Mouse (Mus musculus): ENCODE measurements around the gene Hist3h2ba. TPM values are rescaled to one million over a fixed set of nuclear protein-coding genes. Genes with fewer than 3 reads are reported as not detected.

The Hist3h2ba gene
- polyA plus RNA-seq, 1 experiment from 2014 or later = 75.5 TPM

- Histone ChIP-seq H3K4me1 (ENCODE audit: control insufficient read depth, insufficient read depth, low read length) (peaks cover 21% of the 10 kb centered on the region), H3K9me3 (ENCODE audit: control insufficient read depth, low read length) (no peaks in the 10 kb centered on the region), H3K4me2 (ENCODE audit: low read depth) (peak overlapping the region; percentile 81), H3K27me3 (ENCODE audit: control insufficient read depth, insufficient read depth, low read length) (no peaks in the 10 kb centered on the region), H3K36me3 (ENCODE audit: control insufficient read depth, insufficient read depth, low read length) (peaks cover 3% of the 10 kb centered on the region; the same call in 1 of the 2 replicates), H3K9ac (ENCODE audit: low read length) (peak overlapping the region; percentile 91), H3K4me3 (ENCODE audit: low read depth, low read length) (peak overlapping the region; percentile 96), H3K27ac (ENCODE audit: low read depth, low read length) (peak overlapping the region; percentile 70)
- DNase-seq (ENCODE audit: low spot score) (peak; percentile 47), ATAC-seq (ENCODE audit: insufficient read depth, low FRiP score, low TSS enrichment) (no peak)
- under 1% methylated on average over 29 of the region's 29 CpGs for WGBS
Measured at GRCm38 (mm10) chr11:58977150-58977549, 28.4 kb downstream of the Hist3h2ba start.

DNA sequence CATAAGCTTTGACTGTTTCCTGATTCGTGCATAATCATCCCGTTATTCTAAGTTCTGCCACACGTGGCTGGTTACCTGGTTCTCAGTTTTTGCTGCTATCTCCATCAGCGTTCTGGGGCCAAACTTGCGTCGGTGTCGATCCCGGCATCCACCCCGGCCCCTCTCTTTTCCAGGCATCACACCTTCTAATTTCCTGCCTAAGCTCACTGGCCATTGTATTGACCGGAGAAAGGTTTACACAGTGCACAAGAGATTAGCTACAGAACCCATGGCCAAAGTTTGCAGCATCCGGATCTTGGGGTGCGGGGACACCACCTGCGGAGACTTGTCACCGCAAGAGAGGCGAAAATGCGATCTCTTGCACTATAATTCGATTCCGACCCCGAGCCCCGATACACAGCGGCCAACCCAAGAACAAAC, 28.9 kb downstream of the Hist3h2ba start:
- H3K27me3 ChIP-seq (ENCODE audit: control insufficient read depth, insufficient read depth, low read length) = no peaks in the 10 kb centered on the region
- H3K27ac ChIP-seq (ENCODE audit: low read depth, low read length) = peak overlapping the region; percentile 70; the same call in 1 of the 2 replicates
- ATAC-seq (ENCODE audit: insufficient read depth, low FRiP score, low TSS enrichment) (peak; percentile 20; the same call in 1 of the 2 replicates), DNase-seq (ENCODE audit: low spot score) (no peak)
- under 1% methylated on average over 21 of the region's 21 CpGs for WGBS
- H3K9me3 ChIP-seq (ENCODE audit: control insufficient read depth, low read length) = no peaks in the 10 kb centered on the region
- H3K9ac ChIP-seq (ENCODE audit: low read length) = peak overlapping the region; percentile 91
- peaks cover 3% of the 10 kb centered on the region; the same call in 1 of the 2 replicates for H3K36me3 ChIP-seq (ENCODE audit: control insufficient read depth, insufficient read depth, low read length)
- H3K4me3 ChIP-seq (ENCODE audit: low read depth, low read length) = peak overlapping the region; percentile 96
- H3K4me1 ChIP-seq (ENCODE audit: control insufficient read depth, insufficient read depth, low read length) = peaks cover 21% of the 10 kb centered on the region
- peak overlapping the region; percentile 81 for H3K4me2 ChIP-seq (ENCODE audit: low read depth)

DNA sequence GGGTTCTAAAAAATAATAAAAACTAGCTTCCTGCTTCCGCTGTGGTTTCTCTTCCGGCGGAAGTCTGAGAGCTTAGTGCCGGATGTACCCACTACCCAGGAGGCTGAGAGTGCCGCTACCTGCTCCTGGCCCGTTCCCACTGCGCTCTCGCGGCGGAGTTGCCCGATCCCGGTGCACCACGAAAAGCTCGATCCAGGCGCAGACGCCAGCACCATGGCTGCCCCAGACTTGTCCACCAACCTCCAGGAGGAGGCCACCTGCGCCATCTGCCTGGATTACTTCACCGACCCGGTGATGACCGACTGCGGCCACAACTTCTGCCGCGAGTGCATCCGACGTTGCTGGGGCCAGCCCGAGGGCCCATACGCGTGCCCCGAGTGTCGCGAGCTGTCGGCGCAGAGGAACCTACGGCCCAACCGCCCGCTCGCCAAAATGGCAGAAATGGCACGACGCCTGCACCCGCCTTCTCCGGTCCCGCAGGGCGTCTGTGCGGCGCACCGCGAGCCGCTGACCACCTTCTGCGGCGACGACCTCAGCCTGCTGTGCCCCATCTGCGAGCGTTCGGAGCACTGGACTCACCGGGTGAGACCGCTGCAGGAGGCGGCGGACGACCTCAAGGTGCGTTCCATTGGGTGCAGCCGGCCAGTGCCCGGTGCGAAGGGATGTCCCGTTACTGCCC, 29.4 kb downstream of the Hist3h2ba start, which contains the start of gene Trim11:
Trim11 (plus strand) TSS at position 67 of the 679 bp plus-strand sequence.
- Histone ChIP-seq H3K9me3 (ENCODE audit: control insufficient read depth, low read length) (no peaks in the 10 kb centered on the region), H3K4me3 (ENCODE audit: low read depth, low read length) (peak within 1 kb of the TSS; percentile 96), H3K9ac (ENCODE audit: low read length) (peak within 1 kb of the TSS; percentile 91), H3K27ac (ENCODE audit: low read depth, low read length) (peak within 1 kb of the TSS; percentile 70), H3K36me3 (ENCODE audit: control insufficient read depth, insufficient read depth, low read length) (peaks cover 3% of the 10 kb centered on the region; the same call in 1 of the 2 replicates), H3K4me1 (ENCODE audit: control insufficient read depth, insufficient read depth, low read length) (peaks cover 21% of the 10 kb centered on the region), H3K4me2 (ENCODE audit: low read depth) (peak within 1 kb of the TSS; percentile 81), H3K27me3 (ENCODE audit: control insufficient read depth, insufficient read depth, low read length) (no peaks in the 10 kb centered on the region)
- WGBS = under 1% methylated on average over 64 of the region's 64 CpGs
- ATAC-seq (ENCODE audit: insufficient read depth, low FRiP score, low TSS enrichment) = peak; percentile 55
- peak; percentile 74 for DNase-seq (ENCODE audit: low spot score)

- no peak overlapping the region for H3K27ac ChIP-seq (ENCODE audit: low read depth, low read length)
- no peak for ATAC-seq (ENCODE audit: insufficient read depth, low FRiP score, low TSS enrichment)
- peak overlapping the region; percentile 96 for H3K4me3 ChIP-seq (ENCODE audit: low read depth, low read length)
Measured at GRCm38 (mm10) chr11:58978706-58979030, 29.9 kb downstream of the Hist3h2ba start.

GRCm38 (mm10) chr11:58979183-58979582, 30.5 kb downstream of the Hist3h2ba start:
- H3K27me3 ChIP-seq (ENCODE audit: control insufficient read depth, insufficient read depth, low read length) = no peaks in the 10 kb centered on the region
- no peaks in the 10 kb centered on the region for H3K9me3 ChIP-seq (ENCODE audit: control insufficient read depth, low read length)
- H3K36me3 ChIP-seq (ENCODE audit: control insufficient read depth, insufficient read depth, low read length) = peaks cover 5% of the 10 kb centered on the region
- H3K9ac ChIP-seq (ENCODE audit: low read length) = peak overlapping the region; percentile 33
- 90% methylated on average over 3 of the region's 3 CpGs for WGBS
- peak overlapping the region; percentile 96 for H3K4me3 ChIP-seq (ENCODE audit: low read depth, low read length)
- H3K4me2 ChIP-seq (ENCODE audit: low read depth) = peak overlapping the region; percentile 81
- DNase-seq (ENCODE audit: low spot score) (no peak), ATAC-seq (ENCODE audit: insufficient read depth, low FRiP score, low TSS enrichment) (no peak)
- peaks cover 21% of the 10 kb centered on the region for H3K4me1 ChIP-seq (ENCODE audit: control insufficient read depth, insufficient read depth, low read length)
- no peak overlapping the region for H3K27ac ChIP-seq (ENCODE audit: low read depth, low read length)

More at GRCm38 (mm10) chr11:58978706-58979030, 29.9 kb downstream of the Hist3h2ba start:
- 1% methylated on average over 5 of the region's 5 CpGs for WGBS
- DNase-seq (ENCODE audit: low spot score) = no peak
- no peaks in the 10 kb centered on the region for H3K27me3 ChIP-seq (ENCODE audit: control insufficient read depth, insufficient read depth, low read length)
- peak overlapping the region; percentile 91 for H3K9ac ChIP-seq (ENCODE audit: low read length)
- peak overlapping the region; percentile 81 for H3K4me2 ChIP-seq (ENCODE audit: low read depth)
- peaks cover 3% of the 10 kb centered on the region; the same call in 1 of the 2 replicates for H3K36me3 ChIP-seq (ENCODE audit: control insufficient read depth, insufficient read depth, low read length)
- H3K9me3 ChIP-seq (ENCODE audit: control insufficient read depth, low read length) = no peaks in the 10 kb centered on the region
- H3K4me1 ChIP-seq (ENCODE audit: control insufficient read depth, insufficient read depth, low read length) = peaks cover 21% of the 10 kb centered on the region

DNA sequence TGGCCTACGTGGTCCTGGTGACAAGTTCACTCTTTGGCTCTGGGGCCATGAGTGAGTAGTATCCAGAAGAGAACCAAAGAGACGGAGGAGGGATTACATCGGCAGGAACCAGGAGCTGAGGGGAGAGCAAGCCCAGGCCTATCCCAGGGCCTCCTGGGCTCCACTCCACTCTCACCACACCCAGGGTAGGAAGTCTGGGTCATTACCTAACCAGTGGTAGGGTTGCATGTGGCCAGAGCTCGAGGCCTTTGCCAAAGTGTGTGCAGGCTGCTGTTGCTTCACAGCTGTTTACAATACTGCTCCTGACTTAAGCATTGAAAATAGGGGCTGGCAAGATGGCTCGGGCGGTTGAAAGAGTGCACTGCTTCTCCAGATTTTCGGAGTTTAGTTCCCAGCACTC, 30.9 kb downstream of the Hist3h2ba start:
- peak overlapping the region; percentile 33; the same call in 1 of the 2 replicates for H3K9ac ChIP-seq (ENCODE audit: low read length)
- peaks cover 8% of the 10 kb centered on the region for H3K36me3 ChIP-seq (ENCODE audit: control insufficient read depth, insufficient read depth, low read length)
- peak overlapping the region; percentile 81 for H3K4me2 ChIP-seq (ENCODE audit: low read depth)
- ATAC-seq (ENCODE audit: insufficient read depth, low FRiP score, low TSS enrichment) (no peak), DNase-seq (ENCODE audit: low spot score) (no peak)
- H3K9me3 ChIP-seq (ENCODE audit: control insufficient read depth, low read length) = no peaks in the 10 kb centered on the region
- WGBS = 87% methylated on average over 7 of the region's 7 CpGs
- H3K27me3 ChIP-seq (ENCODE audit: control insufficient read depth, insufficient read depth, low read length) = no peaks in the 10 kb centered on the region
- H3K27ac ChIP-seq (ENCODE audit: low read depth, low read length) = no peak overlapping the region
- peaks cover 21% of the 10 kb centered on the region for H3K4me1 ChIP-seq (ENCODE audit: control insufficient read depth, insufficient read depth, low read length)
- H3K4me3 ChIP-seq (ENCODE audit: low read depth, low read length) = peak overlapping the region; percentile 96

- Histone ChIP-seq H3K27me3 (ENCODE audit: control insufficient read depth, insufficient read depth, low read length) (no peaks in the 10 kb centered on the region), H3K9ac (ENCODE audit: low read length) (no peak overlapping the region), H3K4me2 (ENCODE audit: low read depth) (no peak overlapping the region; the same call in 1 of the 2 replicates), H3K27ac (ENCODE audit: low read depth, low read length) (no peak overlapping the region), H3K4me1 (ENCODE audit: control insufficient read depth, insufficient read depth, low read length) (peaks cover 21% of the 10 kb centered on the region), H3K36me3 (ENCODE audit: control insufficient read depth, insufficient read depth, low read length) (peaks cover 8% of the 10 kb centered on the region), H3K9me3 (ENCODE audit: control insufficient read depth, low read length) (no peaks in the 10 kb centered on the region), H3K4me3 (ENCODE audit: low read depth, low read length) (no peak overlapping the region)
- no peak for DNase-seq (ENCODE audit: low spot score)
- WGBS = 74% methylated on average over 5 of the region's 5 CpGs
- no peak for ATAC-seq (ENCODE audit: insufficient read depth, low FRiP score, low TSS enrichment)
Measured at GRCm38 (mm10) chr11:58980381-58980990, 31.8 kb downstream of the Hist3h2ba start.

DNA sequence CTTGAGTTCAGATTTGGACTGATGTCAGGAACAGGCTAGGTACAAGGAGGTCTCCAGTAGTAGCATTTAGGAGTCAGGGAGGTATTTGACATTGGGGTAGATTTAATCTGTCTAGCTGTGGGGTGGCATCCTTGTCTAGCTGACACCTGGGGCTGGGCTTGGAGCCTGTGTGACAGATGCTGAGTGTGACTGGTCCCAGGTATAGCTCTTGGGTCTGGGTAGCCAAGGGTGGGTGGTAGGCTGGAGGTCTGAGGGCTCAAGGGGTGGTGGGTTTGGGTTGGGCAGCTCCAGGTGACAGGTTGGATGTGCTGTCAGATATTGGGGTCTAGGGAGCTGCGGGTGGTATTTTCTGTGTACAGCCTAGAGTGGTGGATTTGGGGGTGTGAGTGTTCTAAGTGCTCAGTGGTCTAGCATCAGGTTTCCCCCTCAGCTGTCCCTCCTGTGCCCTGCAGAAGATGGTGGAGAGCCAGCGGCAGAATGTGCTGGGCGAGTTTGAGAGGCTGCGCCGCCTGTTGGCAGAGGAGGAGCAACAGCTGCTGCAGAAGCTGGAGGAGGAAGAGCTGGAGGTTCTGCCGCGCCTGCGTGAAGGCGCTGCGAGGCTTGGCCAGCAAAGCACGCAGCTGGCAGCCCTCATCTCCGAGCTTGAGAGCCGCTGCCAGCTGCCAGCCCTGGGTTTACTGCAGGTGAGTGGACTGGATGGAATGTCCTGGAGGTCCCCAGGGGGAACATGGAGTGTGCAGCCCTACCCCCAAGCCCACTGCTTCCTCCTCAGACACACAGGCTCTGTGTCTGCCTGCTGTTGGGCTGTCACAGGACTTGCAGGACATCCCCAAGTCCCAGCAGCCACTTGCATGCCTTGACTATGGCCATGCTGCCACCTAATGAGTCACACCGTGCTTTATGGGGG, 33.1 kb downstream of the Hist3h2ba start:
- Histone ChIP-seq H3K4me1 (ENCODE audit: control insufficient read depth, insufficient read depth, low read length) (peaks cover 21% of the 10 kb centered on the region), H3K9ac (ENCODE audit: low read length) (no peak overlapping the region), H3K27ac (ENCODE audit: low read depth, low read length) (no peak overlapping the region), H3K4me2 (ENCODE audit: low read depth) (no peak overlapping the region), H3K9me3 (ENCODE audit: control insufficient read depth, low read length) (no peaks in the 10 kb centered on the region), H3K27me3 (ENCODE audit: control insufficient read depth, insufficient read depth, low read length) (no peaks in the 10 kb centered on the region), H3K4me3 (ENCODE audit: low read depth, low read length) (no peak overlapping the region), H3K36me3 (ENCODE audit: control insufficient read depth, insufficient read depth, low read length) (peaks cover 8% of the 10 kb centered on the region)
- 68% methylated on average over 14 of the region's 14 CpGs for WGBS
- DNase-seq (ENCODE audit: low spot score) (peak; percentile 49), ATAC-seq (ENCODE audit: insufficient read depth, low FRiP score, low TSS enrichment) (no peak)

Data from neural tube, embryonic 11.5 days (tissue).